Mouse (Mus musculus) urinary bladder, postnatal 25 days (tissue): ENCODE measurements around the gene Emc10.
A peak's percentile ranks its signal among the peaks of the same experiment; 100 is the strongest.

ENCODE experiments used
- DNase-seq: peaks from one replicate; pipeline ENCODE4 v3.0.0; 2022; ENCODE audit warnings: low spot score

The Emc10 gene

GRCm38 (mm10) chr7:44463056-44463425, 33.3 kb downstream of the Emc10 start:
- DNase-seq: no peak

- peak; percentile 26 for DNase-seq
Measured at GRCm38 (mm10) chr7:44462218-44463055, 33.9 kb downstream of the Emc10 start.

GRCm38 (mm10) chr7:44461503-44462217, 34.7 kb downstream of the Emc10 start:
- DNase-seq: no peak

GRCm38 (mm10) chr7:44460767-44461502, 35.4 kb downstream of the Emc10 start:
- no peak for DNase-seq

GRCm38 (mm10) chr7:44460067-44460466, 36.3 kb downstream of the Emc10 start:
- DNase-seq: no peak

GRCm38 (mm10) chr7:44456302-44456701, 40.0 kb downstream of the Emc10 start:
- DNase-seq: no peak

- DNase-seq: no peak
Measured at GRCm38 (mm10) chr7:44453256-44453655, 43.1 kb downstream of the Emc10 start.

- no peak for DNase-seq
Measured at GRCm38 (mm10) chr7:44446070-44446855, 50.1 kb downstream of the Emc10 start.

- no peak for DNase-seq
Measured at GRCm38 (mm10) chr7:44445528-44445923, 50.8 kb downstream of the Emc10 start.

- no peak for DNase-seq
Measured at GRCm38 (mm10) chr7:44444886-44445527, 51.3 kb downstream of the Emc10 start.

GRCm38 (mm10) chr7:44443268-44444173, 52.8 kb downstream of the Emc10 start:
- DNase-seq: no peak

GRCm38 (mm10) chr7:44442407-44442821, 53.9 kb downstream of the Emc10 start:
- no peak for DNase-seq

GRCm38 (mm10) chr7:44441648-44442109, 54.6 kb downstream of the Emc10 start:
- DNase-seq: no peak

GRCm38 (mm10) chr7:44441180-44441579, 55.1 kb downstream of the Emc10 start:
- DNase-seq: no peak

- no peak for DNase-seq
Measured at GRCm38 (mm10) chr7:44440479-44440878, 55.9 kb downstream of the Emc10 start.
